Mouse (Mus musculus) small intestine, adult 2 months (tissue): ENCODE measurements around the gene Cwc22.

Source experiments
- CTCF ChIP-seq: fragments of 200-500 bp; IDR thresholded peaks from 2 replicates; pipeline ENCODE4 v1.5.1; 2012; ENCODE audit warnings: low read depth, mild to moderate bottlenecking, control low read depth, inconsistent platforms, low read length, moderate library complexity, mixed read lengths; ENCODE audit not compliant: insufficient replicate concordance, insufficient read length; ENCODE audit errors: extremely low read depth
- POLR2A ChIP-seq: fragments of 200-500 bp; IDR thresholded peaks from 2 replicates; pipeline ENCODE4 v1.6.1; 2012; ENCODE audit warnings: low read depth, mild to moderate bottlenecking, control low read depth, inconsistent platforms, low read length, moderate library complexity

- no peak for TF ChIP-seq CTCF
- no peak for TF ChIP-seq POLR2A
These were observed 1.9 kb downstream of the Cwc22 start for GRCm38 (mm10) chr2:77944281-77944680.
